Mouse (Mus musculus): Measurements from ENCODE around the gene Gm29094. TPM values are rescaled to one million over a fixed set of nuclear protein-coding genes. Genes with fewer than 3 reads are reported as not detected.
"Not testable (repeated sequence)": the region's sequence is repeated elsewhere in the genome, so short reads cannot be mapped to it uniquely, and the experiment has no call there.

The Gm29094 gene
- polyA plus RNA-seq, 1 experiment from 2014 or later = not detected

DNA sequence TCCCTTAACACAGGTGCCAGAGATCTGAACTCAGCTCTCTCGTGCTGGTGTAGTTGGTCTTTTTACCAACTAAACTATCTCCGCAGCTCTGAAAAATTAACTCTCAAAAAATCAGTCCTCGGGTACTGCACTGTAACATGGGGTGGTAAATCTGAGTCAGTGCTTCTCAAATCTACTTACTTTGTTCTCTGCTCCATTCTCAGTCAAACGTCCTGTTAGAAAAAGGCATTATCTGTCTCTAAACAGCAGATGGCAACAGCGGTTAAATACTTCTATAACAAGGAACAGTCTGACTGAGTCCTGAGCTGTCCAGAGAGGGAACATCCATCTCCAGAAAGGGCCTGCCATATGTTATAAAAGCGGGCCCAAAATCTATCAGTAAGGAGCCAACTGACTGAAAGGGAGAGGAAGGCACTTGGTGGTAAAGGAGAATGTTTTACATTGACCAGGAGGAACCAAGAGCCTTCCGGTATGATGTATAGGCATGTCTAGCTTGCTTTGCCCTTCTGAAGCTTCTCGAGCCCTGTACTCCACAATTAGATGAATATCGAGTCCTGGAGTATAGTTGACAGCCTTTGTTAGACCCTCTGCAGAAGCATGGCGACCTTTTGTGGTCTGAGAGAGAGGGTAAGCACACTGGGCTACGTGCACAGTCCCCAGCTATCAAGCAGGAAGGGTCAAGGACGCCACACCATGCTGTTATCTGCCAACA lies 11.3 kb downstream of the Gm29094 start, which contains the start of gene Mthfs:
Gene Mthfs (plus strand): TSS at position 324 of the 712 bp plus-strand sequence.
- not testable (repeated sequence) for H3K4me1 ChIP-seq (replicated peaks; ENCODE audit: control insufficient read depth, insufficient read depth, low read length); H3K9me3 ChIP-seq (ENCODE audit: control insufficient read depth, low read length); H3K36me3 ChIP-seq (replicated peaks; ENCODE audit: control insufficient read depth, insufficient read depth); H3K27me3 ChIP-seq (ENCODE audit: control insufficient read depth, insufficient read depth, low read length)
- Histone ChIP-seq H3K9ac (peak within 1 kb of the TSS; percentile 51), H3K27ac (peak within 1 kb of the TSS; percentile 84), H3K4me2 (replicated peaks) (peak within 1 kb of the TSS; percentile 52), H3K4me3 (replicated peaks; ENCODE audit: low read length) (peak within 1 kb of the TSS; percentile 27)
- ATAC-seq (ENCODE audit: low FRiP score) (peak; percentile 75), DNase-seq (ENCODE audit: low spot score) (peak; percentile 37)
- WGBS = 26% methylated on average over 9 of the region's 12 CpGs

DNA sequence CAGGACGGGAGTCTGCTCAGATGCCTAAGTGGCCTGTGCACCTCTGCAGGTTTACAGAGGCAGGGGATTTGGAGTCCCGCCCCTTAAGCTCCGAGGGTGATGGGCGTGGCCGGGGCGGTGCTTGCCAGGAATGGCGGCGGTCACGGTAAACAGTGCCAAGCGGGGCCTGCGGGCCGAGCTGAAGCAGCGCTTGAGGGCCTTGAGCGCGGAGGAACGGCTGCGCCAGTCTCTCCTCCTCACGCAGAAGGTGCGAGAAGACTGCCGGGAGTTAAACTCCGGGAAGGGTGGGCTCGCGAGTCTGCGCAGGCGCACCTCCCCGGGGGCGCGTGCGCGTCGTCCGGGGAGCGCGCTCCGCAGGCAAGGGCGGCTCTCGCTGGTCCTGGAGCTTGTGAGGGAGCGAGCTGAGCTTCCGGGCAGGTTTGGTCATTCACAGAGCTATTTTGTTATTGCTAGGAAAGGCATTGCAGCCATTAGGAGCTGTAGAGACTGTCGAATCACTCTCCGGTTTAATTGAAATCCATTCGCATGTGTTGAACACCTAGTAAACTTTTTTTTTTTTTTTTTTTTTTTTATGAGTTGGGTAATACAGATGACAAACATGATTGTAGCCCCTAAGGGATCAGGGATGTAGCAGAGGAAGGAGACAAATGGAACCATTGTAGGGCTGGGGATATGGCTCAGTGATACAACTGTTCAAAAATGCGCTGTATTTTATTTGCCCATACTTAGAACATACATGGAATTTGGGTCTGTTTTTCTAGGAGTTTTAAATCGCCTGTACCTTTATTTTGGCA lies 12.1 kb downstream of the Gm29094 start:
- not testable (repeated sequence) for H3K27me3 ChIP-seq (ENCODE audit: control insufficient read depth, insufficient read depth, low read length); H3K36me3 ChIP-seq (replicated peaks; ENCODE audit: control insufficient read depth, insufficient read depth); H3K4me1 ChIP-seq (replicated peaks; ENCODE audit: control insufficient read depth, insufficient read depth, low read length); H3K9me3 ChIP-seq (ENCODE audit: control insufficient read depth, low read length)
- 7% methylated on average over 15 of the region's 44 CpGs for WGBS
- H3K9ac ChIP-seq = 0 out of 2 replicates have a peak overlapping the region, but pooled peaks have one; percentile 11
- peak overlapping the region; percentile 27 for H3K4me3 ChIP-seq (replicated peaks; ENCODE audit: low read length)
- peak; percentile 95 for ATAC-seq (ENCODE audit: low FRiP score)
- peak overlapping the region; percentile 52 for H3K4me2 ChIP-seq (replicated peaks)
- H3K27ac ChIP-seq = peak overlapping the region; percentile 64; the same call in 1 of the 2 replicates
- peak; percentile 32 for DNase-seq (ENCODE audit: low spot score)

DNA sequence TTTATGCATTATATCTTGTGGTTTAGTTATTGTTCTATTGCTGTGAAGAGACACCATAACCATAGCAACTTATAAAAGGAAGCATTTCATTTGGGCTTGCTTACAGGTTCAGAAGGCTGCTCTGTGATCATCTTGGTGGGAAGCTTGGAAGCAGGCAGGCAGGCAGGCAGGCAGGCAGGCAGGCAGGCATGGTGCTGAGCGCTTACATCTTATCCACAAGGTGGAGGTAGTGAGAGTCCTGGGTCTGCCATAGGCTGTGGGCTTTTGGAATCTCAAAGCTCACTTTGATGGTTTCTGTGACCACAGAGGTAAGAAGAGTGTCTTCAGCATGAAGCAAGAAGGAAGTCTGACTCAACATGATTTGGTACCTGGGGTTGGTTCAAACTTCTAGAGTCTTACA lies 13.2 kb downstream of the Gm29094 start:
- H3K4me2 ChIP-seq (replicated peaks); H3K4me3 ChIP-seq (replicated peaks; ENCODE audit: low read length); H3K4me1 ChIP-seq (replicated peaks; ENCODE audit: control insufficient read depth, insufficient read depth, low read length); H3K9ac ChIP-seq; H3K27me3 ChIP-seq (ENCODE audit: control insufficient read depth, insufficient read depth, low read length); H3K36me3 ChIP-seq (replicated peaks; ENCODE audit: control insufficient read depth, insufficient read depth); H3K9me3 ChIP-seq (ENCODE audit: control insufficient read depth, low read length); H3K27ac ChIP-seq; ATAC-seq (ENCODE audit: low FRiP score); DNase-seq (ENCODE audit: low spot score): not testable (repeated sequence)
- 48% methylated on average over 1 of the region's 1 CpGs for WGBS

DNA sequence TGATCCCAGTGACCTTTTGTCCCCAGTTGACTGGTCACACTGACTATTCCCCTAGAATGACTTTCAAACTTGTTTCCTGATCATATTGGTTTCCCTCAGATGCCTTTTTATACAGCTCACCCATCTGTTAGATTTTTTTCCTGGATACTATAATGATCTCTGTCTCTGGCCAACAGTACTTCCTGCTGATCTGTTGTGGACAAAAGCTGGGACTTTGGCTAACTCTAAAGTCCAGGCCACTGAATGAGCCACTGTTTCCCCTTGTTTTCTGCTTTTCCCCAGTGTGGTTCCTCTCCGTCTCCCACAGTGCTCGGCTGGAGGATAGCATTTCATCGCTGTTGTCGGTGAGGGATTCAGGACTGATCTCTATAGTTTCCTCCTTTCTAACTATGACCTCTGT lies 19.0 kb downstream of the Gm29094 start:
- H3K27ac ChIP-seq; ATAC-seq (ENCODE audit: low FRiP score); H3K36me3 ChIP-seq (replicated peaks; ENCODE audit: control insufficient read depth, insufficient read depth); H3K9me3 ChIP-seq (ENCODE audit: control insufficient read depth, low read length); H3K9ac ChIP-seq; H3K4me1 ChIP-seq (replicated peaks; ENCODE audit: control insufficient read depth, insufficient read depth, low read length); H3K4me3 ChIP-seq (replicated peaks; ENCODE audit: low read length); H3K27me3 ChIP-seq (ENCODE audit: control insufficient read depth, insufficient read depth, low read length); DNase-seq (ENCODE audit: low spot score); H3K4me2 ChIP-seq (replicated peaks): not testable (repeated sequence)
- 89% methylated on average over 4 of the region's 4 CpGs for WGBS

DNA sequence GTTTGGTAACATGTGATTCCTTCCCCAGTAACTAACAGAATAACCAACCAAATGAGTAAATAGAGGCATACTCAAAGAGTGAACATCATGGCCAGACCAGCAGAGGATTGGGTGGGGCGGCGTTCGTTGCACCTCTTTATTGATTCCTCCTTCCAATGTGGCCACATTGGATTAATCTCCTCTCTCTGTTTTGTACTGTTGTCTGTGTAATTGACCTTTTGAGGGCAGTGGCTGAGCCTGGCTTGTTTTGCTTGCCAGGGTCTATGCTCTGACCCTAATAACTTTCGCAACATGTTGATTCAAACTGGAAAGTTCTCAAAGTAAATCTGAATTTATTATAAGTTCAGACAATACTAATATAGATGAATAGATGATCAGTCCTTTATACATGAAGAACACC lies 20.5 kb downstream of the Gm29094 start:
- WGBS = 93% methylated on average over 3 of the region's 4 CpGs
- not testable (repeated sequence) for H3K27ac ChIP-seq; H3K4me2 ChIP-seq (replicated peaks); H3K36me3 ChIP-seq (replicated peaks; ENCODE audit: control insufficient read depth, insufficient read depth); H3K4me1 ChIP-seq (replicated peaks; ENCODE audit: control insufficient read depth, insufficient read depth, low read length); DNase-seq (ENCODE audit: low spot score); H3K4me3 ChIP-seq (replicated peaks; ENCODE audit: low read length); H3K9me3 ChIP-seq (ENCODE audit: control insufficient read depth, low read length); H3K27me3 ChIP-seq (ENCODE audit: control insufficient read depth, insufficient read depth, low read length); ATAC-seq (ENCODE audit: low FRiP score); H3K9ac ChIP-seq

DNA sequence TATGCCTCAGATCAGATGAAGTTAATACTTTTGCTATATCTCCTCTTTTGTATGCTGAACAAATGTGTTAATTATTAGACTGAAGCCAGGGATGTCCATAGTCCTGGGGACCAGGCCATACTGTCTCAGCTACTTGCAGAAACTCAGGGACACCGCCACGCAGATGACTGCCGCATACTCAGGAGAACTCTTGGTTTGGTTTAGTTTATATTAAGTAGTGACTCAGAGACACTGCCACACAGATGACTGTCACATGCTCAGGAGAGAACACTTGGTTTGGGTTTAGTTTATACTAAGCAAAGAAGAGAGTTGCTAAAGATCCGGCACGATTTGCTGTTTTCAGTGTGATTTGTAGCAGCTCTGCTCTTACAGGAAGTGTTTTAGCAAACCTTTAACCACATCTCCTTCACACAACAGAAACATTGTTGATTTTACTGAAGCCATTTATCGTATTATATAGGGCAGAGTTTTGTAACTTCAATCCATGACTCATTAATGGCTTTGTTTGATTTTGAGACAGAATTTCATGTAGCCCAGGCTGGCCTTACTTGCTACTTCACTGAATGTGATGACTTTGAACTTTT lies 21.6 kb downstream of the Gm29094 start:
- not testable (repeated sequence) for ATAC-seq (ENCODE audit: low FRiP score); H3K4me3 ChIP-seq (replicated peaks; ENCODE audit: low read length); H3K27ac ChIP-seq; H3K27me3 ChIP-seq (ENCODE audit: control insufficient read depth, insufficient read depth, low read length); H3K36me3 ChIP-seq (replicated peaks; ENCODE audit: control insufficient read depth, insufficient read depth); H3K9me3 ChIP-seq (ENCODE audit: control insufficient read depth, low read length); H3K4me2 ChIP-seq (replicated peaks); H3K9ac ChIP-seq; DNase-seq (ENCODE audit: low spot score); H3K4me1 ChIP-seq (replicated peaks; ENCODE audit: control insufficient read depth, insufficient read depth, low read length)
- 94% methylated on average over 6 of the region's 6 CpGs for WGBS

DNA sequence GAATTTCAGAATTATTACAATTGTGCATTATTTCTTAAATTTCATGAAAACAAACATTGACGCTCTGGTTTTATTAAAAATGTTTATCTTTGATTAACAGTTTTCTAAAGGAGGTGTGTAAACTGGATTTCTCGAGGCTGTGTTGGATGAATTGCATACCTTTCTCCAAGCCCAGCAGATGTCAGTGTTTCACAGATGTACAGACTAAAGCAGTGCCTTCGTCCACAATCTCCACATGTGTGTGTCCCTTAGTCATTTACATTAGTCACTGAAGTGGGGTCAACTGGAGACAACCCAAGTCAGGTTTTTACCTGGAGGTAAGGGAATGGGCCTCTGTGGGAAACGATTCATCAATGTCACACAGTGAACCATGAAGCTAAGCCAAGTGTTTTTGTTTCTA lies 26.9 kb downstream of the Gm29094 start:
- peak; percentile 79; the same call in 1 of the 2 replicates for ATAC-seq (ENCODE audit: low FRiP score)
- Histone ChIP-seq H3K27me3 (ENCODE audit: control insufficient read depth, insufficient read depth, low read length) (no peaks in the 10 kb centered on the region), H3K4me2 (replicated peaks) (no peak overlapping the region), H3K4me1 (replicated peaks; ENCODE audit: control insufficient read depth, insufficient read depth, low read length) (no peaks in the 10 kb centered on the region), H3K9me3 (ENCODE audit: control insufficient read depth, low read length) (no peaks in the 10 kb centered on the region), H3K4me3 (replicated peaks; ENCODE audit: low read length) (no peak overlapping the region), H3K9ac (no peak overlapping the region), H3K27ac (no peak overlapping the region), H3K36me3 (replicated peaks; ENCODE audit: control insufficient read depth, insufficient read depth) (no peaks in the 10 kb centered on the region)
- WGBS = 60% methylated on average over 4 of the region's 4 CpGs
- DNase-seq (ENCODE audit: low spot score) = peak; percentile 70

DNA sequence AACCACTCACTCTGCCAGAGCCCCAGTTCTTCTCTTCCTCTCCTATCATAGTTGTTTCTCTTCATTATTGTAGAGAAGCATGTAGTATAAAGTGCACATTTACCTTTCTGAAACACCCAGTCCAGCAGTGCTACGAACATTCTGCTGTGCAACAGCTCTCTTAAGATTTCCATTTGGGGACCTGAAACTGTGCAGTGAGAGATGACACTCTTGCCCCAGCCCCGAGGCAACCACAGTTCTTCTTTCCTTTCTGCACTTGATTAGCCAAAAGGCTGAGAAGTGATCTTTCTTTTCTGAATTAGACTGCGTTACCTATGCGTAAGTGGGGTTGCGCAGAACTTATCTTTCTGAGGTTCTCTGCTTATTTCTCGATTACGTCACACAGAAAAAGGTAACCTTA lies 28.9 kb downstream of the Gm29094 start:
- no peak overlapping the region for H3K4me3 ChIP-seq (replicated peaks; ENCODE audit: low read length)
- no peaks in the 10 kb centered on the region for H3K4me1 ChIP-seq (replicated peaks; ENCODE audit: control insufficient read depth, insufficient read depth, low read length)
- no peaks in the 10 kb centered on the region for H3K9me3 ChIP-seq (ENCODE audit: control insufficient read depth, low read length)
- no peak overlapping the region for H3K27ac ChIP-seq
- H3K9ac ChIP-seq = no peak overlapping the region
- WGBS = 92% methylated on average over 7 of the region's 7 CpGs
- H3K4me2 ChIP-seq (replicated peaks) = no peak overlapping the region
- DNase-seq (ENCODE audit: low spot score) (no peak), ATAC-seq (ENCODE audit: low FRiP score) (no peak)
- H3K36me3 ChIP-seq (replicated peaks; ENCODE audit: control insufficient read depth, insufficient read depth) = no peaks in the 10 kb centered on the region
- H3K27me3 ChIP-seq (ENCODE audit: control insufficient read depth, insufficient read depth, low read length) = no peaks in the 10 kb centered on the region

DNA sequence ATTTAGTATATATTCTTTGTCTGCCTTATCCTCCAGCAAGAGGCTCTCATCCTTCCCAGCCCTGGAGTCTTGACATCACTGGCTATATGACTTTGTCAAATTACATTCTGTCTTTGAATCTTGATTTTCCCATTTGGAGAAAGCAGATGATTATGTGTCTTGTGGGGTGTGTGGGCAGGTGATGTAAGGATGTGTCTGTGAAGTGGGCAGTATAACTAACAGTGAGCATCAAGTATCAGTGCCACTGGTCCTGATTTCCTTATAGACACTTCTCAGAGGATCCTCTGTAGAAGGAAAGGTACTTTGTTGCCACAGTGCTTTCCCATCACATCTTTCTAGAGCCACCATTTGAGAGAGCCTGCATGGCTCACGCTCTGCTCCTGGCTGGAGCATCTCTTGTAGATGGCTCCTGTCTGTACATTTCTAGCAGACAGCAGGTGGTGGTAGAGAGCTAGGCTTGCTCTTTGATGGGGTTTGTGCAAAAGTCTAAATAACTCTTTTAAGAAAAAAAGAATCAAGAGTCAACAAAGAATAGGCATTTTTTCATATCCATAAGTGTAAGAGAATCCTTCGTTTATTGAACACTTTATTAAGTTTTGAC lies 31.8 kb downstream of the Gm29094 start:
- DNase-seq (ENCODE audit: low spot score) = not testable (repeated sequence)

More for the DNA sequence above, 31.8 kb downstream of the Gm29094 start:
- WGBS = 70% methylated on average over 1 of the region's 2 CpGs
- H3K4me2 ChIP-seq (replicated peaks); H3K27ac ChIP-seq; H3K27me3 ChIP-seq (ENCODE audit: control insufficient read depth, insufficient read depth, low read length); H3K9ac ChIP-seq; H3K4me3 ChIP-seq (replicated peaks; ENCODE audit: low read length); H3K36me3 ChIP-seq (replicated peaks; ENCODE audit: control insufficient read depth, insufficient read depth); H3K4me1 ChIP-seq (replicated peaks; ENCODE audit: control insufficient read depth, insufficient read depth, low read length); H3K9me3 ChIP-seq (ENCODE audit: control insufficient read depth, low read length): not testable (repeated sequence)
- ATAC-seq (ENCODE audit: low FRiP score) = peak; percentile 72; the same call in 1 of the 2 replicates

Data from hindbrain, embryonic 14.5 days (tissue).